Mouse (Mus musculus): ENCODE results near the gene Cryzl2. TPM values are rescaled to one million over a fixed set of nuclear protein-coding genes. Genes with fewer than 3 reads are reported as not detected.

Gene Cryzl2
- total and polyA plus RNA-seq, 3 experiments: 39.9 to 51.2 (median 50.3) TPM

DNA sequence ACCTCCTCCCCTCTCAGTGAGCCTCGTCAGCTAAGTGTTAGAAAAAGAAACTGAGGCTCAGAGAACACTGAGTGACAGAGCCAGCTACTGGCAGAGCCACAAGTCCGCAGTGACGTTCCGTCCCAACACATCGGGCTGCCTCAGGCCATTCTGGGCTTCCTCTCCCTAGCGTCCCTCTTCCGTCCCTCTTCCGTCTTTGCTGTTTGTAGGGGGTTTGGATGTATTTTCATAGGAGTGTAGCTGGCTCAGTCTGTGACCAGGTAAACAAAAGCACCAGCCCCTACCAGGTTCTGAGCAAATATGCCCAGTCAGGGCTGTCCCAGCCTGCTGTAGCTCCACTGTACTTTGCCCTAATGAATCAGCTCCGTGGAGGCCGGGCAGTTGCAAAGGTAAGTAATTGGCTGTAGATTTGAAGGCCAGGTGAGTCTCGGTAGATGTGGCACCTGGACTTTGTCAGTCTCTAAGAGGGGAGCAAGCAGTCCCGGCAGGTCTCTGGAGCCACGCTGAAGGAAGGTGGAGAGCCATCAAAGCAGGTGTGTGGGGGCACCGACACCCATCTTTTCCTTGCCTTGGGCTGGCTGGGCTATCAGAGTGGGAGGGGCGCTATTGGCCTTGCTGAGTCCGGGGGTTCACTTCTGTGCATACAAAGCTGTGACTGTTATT, 67.4 kb downstream of the Cryzl2 start:
- no peak for DNase-seq

DNA sequence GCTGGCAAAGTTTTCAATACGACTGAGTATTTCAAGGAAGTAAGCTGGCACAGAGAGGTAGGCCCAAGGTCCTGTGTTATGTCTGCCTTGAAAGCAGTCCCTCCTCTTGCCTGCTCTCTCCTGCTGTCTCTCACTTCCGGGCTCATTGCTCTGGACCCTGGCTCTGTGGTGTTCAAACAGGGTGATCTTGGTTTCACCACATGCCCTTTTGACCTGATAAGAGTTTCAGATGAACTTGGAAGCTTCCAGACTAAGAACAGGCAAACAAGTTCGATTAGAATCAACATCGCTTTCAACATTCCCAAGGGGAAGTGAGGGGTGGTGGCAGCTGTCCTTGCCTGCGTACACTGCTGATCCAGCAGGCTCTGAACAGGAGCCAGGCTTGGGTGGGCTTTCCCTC, 68.2 kb downstream of the Cryzl2 start:
- DNase-seq: no peak

DNA sequence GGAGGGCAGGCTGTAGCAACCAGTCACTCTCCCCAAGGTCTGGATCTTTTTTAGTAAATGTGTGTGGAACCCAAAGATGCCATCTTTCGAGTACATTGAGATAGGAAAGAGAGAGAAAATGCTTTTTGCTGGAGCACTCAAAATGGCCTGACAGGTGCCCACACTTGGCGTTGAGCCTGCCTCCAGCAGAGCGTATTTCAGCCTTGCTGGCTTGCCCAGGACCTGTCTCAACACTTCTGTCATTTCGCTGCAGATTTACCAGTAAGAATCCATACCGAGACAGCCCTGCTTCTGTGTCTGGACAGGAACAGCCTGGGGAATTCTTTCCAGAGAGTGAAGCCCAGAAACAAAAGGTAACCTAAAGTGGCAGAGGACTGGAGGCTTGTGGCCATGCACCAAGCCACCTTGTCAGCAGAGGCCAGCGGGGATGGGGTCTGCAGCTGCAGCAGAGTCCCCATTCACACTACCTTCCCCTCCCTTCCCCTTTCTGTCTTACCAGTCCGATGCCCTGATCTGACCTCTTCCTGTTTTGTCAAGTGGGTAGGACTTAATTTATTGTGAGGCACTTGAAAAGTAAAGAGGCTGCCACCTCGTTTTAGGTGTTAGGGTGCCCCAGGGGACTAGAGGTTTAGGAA, 74.6 kb downstream of the Cryzl2 start:
- DNase-seq: no peak

DNA sequence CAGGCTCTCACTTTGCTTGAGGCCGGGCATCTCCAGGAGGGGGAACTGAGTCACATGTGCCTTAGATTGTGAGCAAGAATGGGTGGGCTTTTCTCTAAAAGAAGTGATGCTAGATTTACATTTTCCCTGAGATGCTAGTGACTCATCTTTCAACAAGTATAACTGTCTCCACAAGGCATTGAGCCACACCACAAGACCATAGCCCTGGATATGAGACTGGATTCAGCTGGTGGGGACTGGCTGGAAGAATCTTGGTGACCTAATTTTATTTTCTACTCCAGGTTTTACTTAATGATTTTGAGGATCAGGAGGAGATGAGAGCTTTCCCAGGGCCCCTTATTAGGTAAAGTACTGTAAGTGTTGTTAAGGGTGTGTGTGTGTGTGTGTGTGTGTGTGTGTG, 77.2 kb downstream of the Cryzl2 start:
- no peak for DNase-seq

DNA sequence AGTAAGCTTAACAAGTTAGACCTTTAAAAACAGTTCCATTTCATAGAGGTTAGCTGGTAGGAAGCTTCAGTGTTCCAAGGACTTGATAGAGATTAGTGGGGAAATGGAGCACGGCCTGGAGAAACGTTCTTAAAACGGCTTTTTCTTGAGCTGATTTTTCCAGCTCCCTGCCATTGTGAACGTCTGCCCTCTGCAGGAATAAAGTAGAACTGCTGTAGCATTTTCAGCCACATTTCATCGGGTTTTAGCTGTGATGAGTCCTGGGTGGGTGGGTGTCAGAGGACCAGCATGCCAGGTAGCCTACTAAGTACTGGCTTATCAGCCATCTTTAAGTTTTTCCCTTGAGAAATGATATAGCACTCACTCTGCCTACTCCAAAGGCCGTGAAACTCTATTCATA, 78.1 kb downstream of the Cryzl2 start:
- DNase-seq: peak; percentile 32

DNA sequence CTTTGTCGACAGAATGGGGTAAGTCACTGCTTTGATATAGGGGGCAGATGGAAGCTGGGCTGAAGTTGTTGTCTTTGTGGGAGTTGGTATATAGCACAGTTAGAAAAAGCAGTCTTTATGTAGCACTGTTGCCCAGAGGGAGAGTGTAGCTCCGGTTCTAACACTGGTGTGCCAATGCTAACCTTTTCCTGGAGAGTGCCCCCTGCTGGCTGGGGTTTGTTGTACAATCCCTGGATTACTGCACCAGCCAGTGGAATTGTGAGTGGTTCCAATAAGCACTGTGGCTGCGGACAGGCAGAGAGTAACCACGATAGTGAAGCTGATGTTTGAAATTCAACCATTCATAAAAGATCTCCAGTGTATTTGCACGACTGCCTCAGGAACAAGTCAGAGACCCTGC, 79.3 kb downstream of the Cryzl2 start:
- DNase-seq: no peak

Other genes starting within 250 kb of the Cryzl2 start
- gene Rasal2, start 46.0 kb upstream of the Cryzl2 start, total RNA-seq (2021): 10 to 100 TPM; 13.0 to 13.7 TPM
- 1.4 and 1.6 TPM in 2 replicates for gene Rasal2, start 46.0 kb upstream of the Cryzl2 start, polyA plus RNA-seq (2012; rRNA removed)
- gene Sec16b, start 48.2 kb downstream of the Cryzl2 start, total RNA-seq (2021): 1 to 10 TPM in 1 of 2 experiments, under 1 TPM in 1; 0.78 to 1.2 TPM
- gene Sec16b, start 48.2 kb downstream of the Cryzl2 start, polyA plus RNA-seq (2012; rRNA removed): 1.00 and 1.1 TPM in 2 replicates

Measured in adrenal gland, adult 2 months (tissue).